Mouse (Mus musculus) heart, postnatal 36 days (tissue): ENCODE results near the gene Platr25. TPM values are rescaled to one million over a fixed set of nuclear protein-coding genes. Genes with fewer than 3 reads are reported as not detected.
A peak's percentile ranks its signal among the peaks of the same experiment; 100 is the strongest.
"Not testable (repeated sequence)": the region's sequence is repeated elsewhere in the genome, so short reads cannot be mapped to it uniquely, and the experiment has no call there.

ENCODE experiments used
- DNase-seq, 2 experiments: peaks; one replicate each; pipeline ENCODE4 v3.0.0; 2021 to 2022
- intact Hi-C: fragments of 180-260 bp; cut with DNase I; formaldehyde crosslinking; loops from one replicate; pipeline ENCODE4 v1.15.1; 2025
- total RNA-seq, 2 experiments: library from RNA; stranded (reverse); gene quantifications; 2 replicates each; pipeline ENCODE4 v1.2.3; 2021

Gene Platr25
- 1 to 10 TPM; 2.1 to 2.2 TPM for total RNA-seq

GRCm38 (mm10) chr13:62760432-62761415 is at the start of gene Platr25:
Platr25 (minus strand) TSS chr13:62760709.
- peak; percentile 57 to 63 for DNase-seq
- intact Hi-C loops = loop anchor here (5.0 kb wide), 1 partner anchor 133 kb away; no protein-coding TSS in a partner anchor

GRCm38 (mm10) chr13:62807981-62808380 is 47.5 kb upstream of the Platr25 start:
- intact Hi-C loops, DNase-seq: not testable (repeated sequence)

GRCm38 (mm10) chr13:62786135-62786493 is 25.6 kb upstream of the Platr25 start:
- intact Hi-C loops, DNase-seq: not testable (repeated sequence)

GRCm38 (mm10) chr13:62785199-62786134 is 25.0 kb upstream of the Platr25 start, which contains the start of gene Gm5141:
Gm5141 (minus strand) TSS chr13:62785808.
- intact Hi-C loops = not testable (repeated sequence)
- peak; percentile 42 to 59 for DNase-seq

- DNase-seq = peak in 1 of 2 experiments; percentile 23
- intact Hi-C loops = loop anchor here (1.0 to 5.0 kb wide), 2 partner anchors 91 to 137 kb away; no protein-coding TSS in a partner anchor
Observed at GRCm38 (mm10) chr13:62763806-62764205, 3.3 kb upstream of the Platr25 start.

GRCm38 (mm10) chr13:62733322-62733721 is 27.2 kb downstream of the Platr25 start:
- no peak for DNase-seq

GRCm38 (mm10) chr13:62712611-62713010 is 47.9 kb downstream of the Platr25 start:
- DNase-seq, intact Hi-C loops: not testable (repeated sequence)

More at GRCm38 (mm10) chr13:62733322-62733721, 27.2 kb downstream of the Platr25 start:
- intact Hi-C loops = loop anchor here (10.0 kb wide), 1 partner anchor 839 kb away; no protein-coding TSS in a partner anchor

GRCm38 (mm10) chr13:62685287-62685648 is 75.2 kb downstream of the Platr25 start:
- not testable (repeated sequence) for DNase-seq
- intact Hi-C loops = loop anchor here (10.0 kb wide), 1 partner anchor 60 kb away; the partner anchor contains the start of gene 6720489N17Rik

GRCm38 (mm10) chr13:62684608-62685286 is 75.8 kb downstream of the Platr25 start:
- DNase-seq = peak; percentile 23 to 58

GRCm38 (mm10) chr13:62653369-62653743 is 107.2 kb downstream of the Platr25 start:
- no peak for DNase-seq
- intact Hi-C loops = loop anchor here (10.0 kb wide), 1 partner anchor 201 kb away; the partner anchor contains the start of gene Fbp2

More at GRCm38 (mm10) chr13:62684608-62685286, 75.8 kb downstream of the Platr25 start:
- intact Hi-C loops = loop anchor here (10.0 kb wide), 1 partner anchor 60 kb away; the partner anchor contains the start of gene 6720489N17Rik

GRCm38 (mm10) chr13:62652681-62653368 is 107.7 kb downstream of the Platr25 start:
- intact Hi-C loops = loop anchor here (10.0 kb wide), 1 partner anchor 202 kb away; the partner anchor contains the start of gene Fbp2
- DNase-seq = peak; percentile 58 to 72

- intact Hi-C loops = loop anchor here (2.0 to 10.0 kb wide), 3 partner anchors 58 to 230 kb away; partner anchors contain the start of gene Platr25
- DNase-seq = peak; percentile 4 to 16
Observed at GRCm38 (mm10) chr13:62627071-62627470, 133.4 kb downstream of the Platr25 start.

- intact Hi-C loops = loop anchor here (10.0 kb wide), 1 partner anchor 61 kb away; no protein-coding TSS in a partner anchor
- not testable (repeated sequence) for DNase-seq
Observed at GRCm38 (mm10) chr13:62624277-62624665, 136.2 kb downstream of the Platr25 start.

GRCm38 (mm10) chr13:62623577-62624276 is 136.8 kb downstream of the Platr25 start, which contains the start of gene 6720489N17Rik:
6720489N17Rik (minus strand) TSS chr13:62624182.
- intact Hi-C loops = loop anchor here (10.0 kb wide), 1 partner anchor 61 kb away; no protein-coding TSS in a partner anchor
- peak; percentile 75 to 77 for DNase-seq
